Mouse (Mus musculus) thymus, adult 2 months (tissue): ENCODE measurements at regions not wholly inside any gene's neighbourhood (a gene's known extent, or its start where the extent isn't known, plus 50 kb on each side); places are given as distances from the start of the nearest gene placed in this dataset.

Experiments
- CTCF ChIP-seq: fragments of 200-500 bp; IDR thresholded peaks from 2 replicates; pipeline ENCODE4 v1.5.1; 2012; ENCODE audit warnings: mild to moderate bottlenecking, control low read depth, low read length, moderate library complexity, borderline replicate concordance; ENCODE audit not compliant: control insufficient read depth, poor library complexity, insufficient read depth; ENCODE audit errors: extremely low read depth
- POLR2A ChIP-seq: fragments of 200-500 bp; IDR thresholded peaks from 2 replicates; pipeline ENCODE4 v1.6.1; 2012; ENCODE audit warnings: mild to moderate bottlenecking, low read length, control low read depth, moderate library complexity; ENCODE audit not compliant: control insufficient read depth, poor library complexity, insufficient read depth; ENCODE audit errors: extremely low read depth

- TF ChIP-seq CTCF (no peak), POLR2A (no peak)
Observed at GRCm38 (mm10) chr12:77054211-77054610, 92.2 kb upstream of the Max start.
